Mouse (Mus musculus): Measurements from ENCODE around the gene Tmed9.

Gene Tmed9

GRCm38 (mm10) chr13:55573432-55573831 is at the start of gene Tmed9:
TSS of gene Tmed9 (plus strand) at chr13:55573732.
- DNase-seq = no peak

GRCm38 (mm10) chr13:55523951-55524600 is 49.5 kb upstream of the Tmed9 start:
- DNase-seq = no peak

- DNase-seq = no peak
Measured at GRCm38 (mm10) chr13:55525733-55526553, 47.6 kb upstream of the Tmed9 start.

DNA sequence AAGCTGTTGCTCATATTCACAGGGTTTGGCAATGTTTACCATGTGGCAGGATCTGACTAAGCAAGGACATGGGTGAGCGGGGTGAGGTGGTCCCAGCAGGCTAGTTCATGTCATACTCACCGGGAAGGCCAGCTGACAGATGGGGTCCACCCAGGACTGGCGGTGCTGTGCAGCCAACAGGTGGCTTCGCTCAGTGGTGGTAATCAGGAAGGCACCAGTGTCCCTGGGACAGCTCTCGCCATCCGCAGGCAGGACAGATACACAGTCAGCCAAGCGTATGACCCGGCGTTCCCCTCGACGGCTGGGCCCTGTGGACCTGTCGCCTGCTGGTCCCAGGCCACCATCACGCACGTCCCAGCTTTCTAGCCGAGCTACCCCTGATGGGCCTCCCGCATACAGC is 46.3 kb upstream of the Tmed9 start:
- DNase-seq = no peak

DNA sequence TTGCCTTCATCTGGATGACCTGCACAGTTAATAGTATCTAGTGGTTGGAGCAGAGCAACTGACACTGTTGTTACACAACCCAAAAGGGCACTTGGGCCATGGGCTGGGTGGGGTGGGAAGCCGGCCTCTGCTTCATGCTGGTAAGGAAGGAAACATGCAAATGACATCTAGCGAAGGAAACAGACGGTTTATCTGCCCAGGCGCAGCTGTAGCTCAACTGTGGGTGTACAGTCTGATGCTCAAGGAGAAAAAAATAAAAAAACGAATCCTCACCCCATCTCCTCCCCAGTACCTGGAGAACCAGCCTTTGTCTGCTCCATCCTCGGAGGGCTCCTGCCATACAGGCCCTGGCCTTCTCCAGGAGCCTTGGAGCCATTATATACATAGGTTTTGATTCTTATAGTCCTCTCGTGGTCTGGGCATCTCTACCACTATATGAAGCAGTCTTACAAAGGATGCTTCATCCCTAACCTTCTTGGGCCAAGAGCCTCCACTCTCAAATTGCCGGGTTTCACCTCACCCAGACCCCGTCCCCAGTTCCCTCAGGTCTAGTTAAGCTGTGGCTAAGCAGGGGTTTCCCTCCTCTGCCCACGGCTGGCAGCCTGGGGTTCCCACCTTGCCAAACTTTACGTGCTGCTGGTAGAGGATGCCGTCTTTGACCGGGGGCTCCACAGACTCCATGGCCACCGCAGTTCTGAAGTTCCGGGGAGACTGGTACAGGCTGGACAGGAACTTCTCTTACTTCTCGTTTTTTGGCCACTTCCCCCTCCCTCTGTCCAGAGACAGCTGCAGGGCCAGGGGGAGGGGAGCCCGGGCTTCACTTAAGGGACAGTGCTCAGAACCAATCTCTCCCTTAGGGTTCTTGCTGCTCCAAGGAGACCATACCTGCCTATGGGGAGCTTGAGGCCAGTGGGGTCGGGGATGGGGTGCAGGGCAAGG is 45.4 kb upstream of the Tmed9 start:
- DNase-seq = no peak

DNA sequence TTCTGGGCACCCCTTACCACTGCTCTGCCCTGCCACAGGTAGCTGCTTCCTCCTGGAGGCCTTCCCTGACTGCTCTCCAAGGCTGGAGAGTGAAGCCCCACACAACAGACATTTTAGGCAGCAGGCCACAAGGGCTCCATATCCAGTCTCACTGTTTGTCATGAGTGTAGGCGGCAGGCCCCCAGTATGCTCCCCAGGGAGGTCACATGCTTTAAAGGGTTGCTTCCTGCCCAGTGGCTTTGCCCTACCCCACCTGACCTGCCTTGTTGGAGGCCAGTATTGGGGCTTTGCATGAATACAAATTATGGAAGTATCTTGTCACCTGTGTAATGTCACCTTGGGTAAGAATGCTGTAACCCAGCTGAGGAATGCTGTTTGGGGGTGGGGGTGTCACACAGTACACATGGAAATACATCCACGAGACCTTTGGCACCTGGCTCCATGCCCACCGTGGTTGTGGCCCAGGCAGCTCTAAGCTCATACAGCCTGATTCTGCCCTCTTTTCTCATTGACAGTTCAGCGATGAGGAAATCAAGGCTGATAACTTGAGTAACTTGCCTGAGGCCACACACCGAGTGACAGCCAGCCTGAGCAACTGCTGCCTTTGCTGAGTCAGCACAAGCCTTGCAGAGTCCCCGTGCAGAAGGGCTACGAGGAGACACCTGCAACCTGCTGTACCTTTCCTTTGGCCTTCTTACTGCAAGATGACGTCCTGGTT is 44.2 kb upstream of the Tmed9 start, which contains the start of gene Dok3:
TSS of gene Dok3 (minus strand) at position 99 of the 718 bp plus-strand sequence.
- no peak for DNase-seq

DNA sequence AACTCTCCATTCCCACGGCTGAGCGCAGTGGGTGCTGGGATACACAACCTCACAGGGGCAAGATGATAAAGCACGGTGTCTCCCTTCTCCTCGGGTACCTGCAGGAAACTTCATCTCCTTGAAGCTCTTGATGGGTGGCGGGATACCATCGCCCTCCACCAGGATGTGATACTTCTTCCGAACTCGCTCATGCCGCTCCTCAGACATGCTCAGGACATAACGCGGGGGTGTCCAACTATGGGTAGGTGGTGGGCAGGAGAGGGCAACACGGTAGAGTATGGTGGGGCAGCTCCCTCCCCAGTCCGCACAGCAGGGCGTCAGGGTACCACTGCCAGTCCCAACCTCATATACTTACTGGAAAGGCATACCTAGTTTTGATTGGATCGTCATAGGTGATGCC is 38.3 kb upstream of the Tmed9 start:
- DNase-seq = no peak

DNA sequence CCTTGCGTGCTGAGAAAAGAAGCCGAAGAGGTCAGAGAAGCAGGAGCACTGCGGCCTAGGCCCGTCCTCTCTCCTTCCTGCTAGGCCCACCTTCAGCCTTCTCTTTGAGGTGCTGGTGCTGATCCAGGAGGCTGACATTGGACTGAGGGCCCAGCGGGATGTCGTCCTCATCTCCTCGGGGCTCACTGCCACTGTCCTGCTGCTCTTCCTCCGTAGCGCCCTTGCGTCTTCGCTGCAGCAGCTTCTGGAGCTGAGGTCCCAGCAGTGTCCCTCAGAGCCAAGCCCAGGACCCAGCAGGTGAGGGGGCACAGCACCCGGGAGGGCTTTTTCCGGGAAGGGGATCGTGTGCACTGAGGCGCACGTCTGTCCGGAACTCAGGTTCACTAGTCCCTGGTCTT is 37.7 kb upstream of the Tmed9 start:
- no peak for DNase-seq

DNA sequence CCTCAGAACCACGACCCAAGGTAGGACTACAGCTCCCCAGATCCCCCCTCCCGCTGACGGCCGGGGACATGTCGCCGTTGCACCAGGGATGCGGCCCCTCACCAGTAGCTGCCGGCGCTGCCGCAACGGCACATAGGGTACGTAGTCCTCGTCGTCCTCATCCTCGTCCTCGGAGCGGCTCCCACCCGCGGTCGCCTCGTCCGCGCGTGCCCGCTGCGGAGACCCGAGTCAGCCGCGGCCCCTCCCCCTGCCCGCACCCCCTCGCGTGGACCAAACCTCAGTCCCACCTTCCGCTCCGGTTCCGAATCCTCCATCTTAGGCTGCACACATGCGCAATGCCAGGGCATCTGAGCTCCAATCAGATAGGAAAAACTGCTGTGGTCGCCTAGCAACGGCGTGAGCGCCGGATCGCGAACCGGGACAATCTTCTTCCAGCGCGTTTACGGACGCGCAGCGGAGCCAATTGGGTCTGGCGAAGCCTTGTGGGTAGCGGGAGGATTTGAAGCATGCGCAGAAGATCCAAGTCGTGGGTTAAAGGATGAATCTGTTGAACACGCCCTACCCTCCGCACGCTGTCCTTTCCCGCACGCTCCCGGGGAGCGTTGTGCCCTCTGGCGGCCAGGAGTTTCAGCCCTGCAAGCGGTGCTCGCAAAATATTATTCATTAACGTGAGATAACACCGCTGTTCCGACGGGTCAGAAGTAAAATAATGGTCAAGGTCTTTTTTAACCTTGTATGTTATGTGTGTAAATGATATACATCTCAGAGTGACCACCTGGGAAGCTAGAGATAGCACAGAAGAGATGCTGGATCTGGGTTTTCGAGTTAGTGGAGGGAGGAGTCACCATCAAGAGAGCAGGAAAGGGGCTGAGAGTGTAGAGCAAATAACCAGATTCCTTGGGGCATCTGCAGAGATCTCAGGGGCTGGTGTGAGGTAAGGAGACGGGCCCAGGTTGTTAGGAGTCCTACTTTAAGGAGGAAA is 37.0 kb upstream of the Tmed9 start, which contains the start of gene Ddx41:
TSS of gene Ddx41 (minus strand) at position 465 of the 982 bp plus-strand sequence.
- peak; percentile 97 for DNase-seq

DNA sequence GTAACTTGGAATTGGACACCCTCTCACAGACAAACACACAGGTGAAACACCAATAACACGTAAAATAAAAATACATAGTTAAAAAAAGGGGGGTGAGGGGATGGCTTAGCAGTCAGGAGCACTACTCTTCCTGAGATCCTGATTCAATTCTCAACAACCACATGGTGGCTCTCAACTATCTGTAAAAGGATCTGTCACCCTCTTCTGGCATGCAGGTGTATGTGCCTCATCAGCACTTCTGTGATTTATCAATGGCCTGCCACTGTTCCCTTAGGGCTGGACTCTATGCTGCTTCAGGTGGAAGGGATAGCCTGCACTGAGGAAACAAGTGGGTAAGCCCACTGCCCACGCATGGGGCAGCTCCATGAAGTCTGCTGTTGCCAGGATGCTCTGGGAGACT is 32.6 kb upstream of the Tmed9 start:
- peak; percentile 25 for DNase-seq

DNA sequence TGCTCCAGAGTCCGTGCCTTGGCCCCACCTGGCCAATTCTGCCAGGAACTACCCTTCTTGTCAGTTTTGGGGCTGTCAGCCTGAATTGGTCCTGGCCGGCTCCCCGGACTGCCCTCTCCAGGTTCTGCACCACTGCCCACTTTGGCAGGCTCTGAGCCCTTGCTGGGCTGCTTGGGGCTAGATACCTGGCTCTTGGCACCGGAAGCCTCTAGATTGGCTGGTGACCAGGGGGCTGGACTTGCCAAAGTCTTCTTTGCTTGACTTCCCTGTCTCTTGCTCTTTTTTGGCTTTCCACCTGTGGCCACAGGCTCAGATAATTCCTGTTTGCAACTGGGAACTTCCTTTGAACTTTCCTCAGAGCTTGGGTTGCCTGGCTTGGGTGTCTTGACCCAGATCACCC is 30.6 kb upstream of the Tmed9 start:
- DNase-seq = no peak

DNA sequence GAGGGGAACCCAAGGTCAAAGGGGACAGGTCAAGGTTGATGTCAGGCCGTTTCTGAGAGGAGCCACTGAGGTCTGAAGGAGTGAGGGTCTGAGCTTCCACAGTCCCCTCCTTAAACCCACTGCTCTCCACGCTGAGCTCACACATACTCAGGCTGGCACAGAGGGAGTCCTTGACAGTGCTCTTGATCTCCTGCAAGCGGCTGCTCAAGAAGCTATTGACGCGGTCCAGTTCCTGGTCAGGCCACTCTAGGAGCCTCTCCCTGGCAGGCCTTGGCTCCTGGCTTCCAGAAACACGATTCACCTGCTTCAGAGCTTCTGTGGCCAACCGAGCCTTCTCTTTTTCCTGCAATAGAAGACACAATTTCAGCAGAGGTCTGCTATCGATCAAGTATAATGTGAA is 30.1 kb upstream of the Tmed9 start:
- no peak for DNase-seq

GRCm38 (mm10) chr13:55544792-55545191 is 28.7 kb upstream of the Tmed9 start:
- DNase-seq = no peak

DNA sequence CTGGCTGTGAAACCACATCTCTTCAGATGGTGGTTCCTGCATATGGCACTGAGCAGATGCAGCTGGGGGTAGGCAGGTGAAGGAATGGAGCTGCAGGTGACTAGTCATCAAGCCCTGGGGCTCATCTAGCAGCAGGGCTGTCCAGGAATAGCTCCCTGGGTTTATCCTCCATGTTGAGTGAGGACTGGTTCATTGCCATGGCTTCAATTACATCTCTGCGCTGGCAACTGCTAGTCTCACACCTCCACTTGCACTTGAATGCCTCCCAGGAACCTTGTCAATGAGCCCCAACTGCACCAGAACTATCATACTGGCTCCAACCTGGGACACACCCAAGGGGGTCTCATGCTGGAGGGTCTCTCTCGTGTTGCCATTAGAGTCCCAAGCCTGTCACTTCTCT is 25.6 kb upstream of the Tmed9 start:
- DNase-seq = no peak

- DNase-seq = no peak
Measured at GRCm38 (mm10) chr13:55548426-55548825, 25.1 kb upstream of the Tmed9 start.

DNA sequence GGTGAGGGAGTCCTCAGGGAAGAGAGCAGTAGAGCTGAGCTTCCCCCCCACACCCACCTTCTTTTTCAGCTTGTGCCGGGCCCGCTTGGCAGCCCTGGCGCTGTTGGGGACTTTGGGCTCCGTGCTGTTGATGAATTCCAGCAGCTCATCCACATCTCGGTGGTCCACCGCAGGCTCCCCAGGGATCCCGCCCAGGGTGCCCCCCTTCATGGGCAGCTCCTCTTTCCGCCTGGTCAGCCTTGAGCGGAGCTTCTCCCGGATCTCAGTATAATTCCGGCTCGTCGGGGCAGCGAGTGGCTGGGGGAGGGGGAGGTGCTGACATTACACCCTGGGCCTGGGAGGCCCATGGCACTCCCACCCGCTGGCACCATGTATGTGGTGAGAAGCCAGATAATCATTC is 24.5 kb upstream of the Tmed9 start:
- no peak for DNase-seq

- no peak for DNase-seq
Measured at GRCm38 (mm10) chr13:55555921-55556320, 17.6 kb upstream of the Tmed9 start.

- DNase-seq = no peak
Measured at GRCm38 (mm10) chr13:55557499-55557898, 16.0 kb upstream of the Tmed9 start.

DNA sequence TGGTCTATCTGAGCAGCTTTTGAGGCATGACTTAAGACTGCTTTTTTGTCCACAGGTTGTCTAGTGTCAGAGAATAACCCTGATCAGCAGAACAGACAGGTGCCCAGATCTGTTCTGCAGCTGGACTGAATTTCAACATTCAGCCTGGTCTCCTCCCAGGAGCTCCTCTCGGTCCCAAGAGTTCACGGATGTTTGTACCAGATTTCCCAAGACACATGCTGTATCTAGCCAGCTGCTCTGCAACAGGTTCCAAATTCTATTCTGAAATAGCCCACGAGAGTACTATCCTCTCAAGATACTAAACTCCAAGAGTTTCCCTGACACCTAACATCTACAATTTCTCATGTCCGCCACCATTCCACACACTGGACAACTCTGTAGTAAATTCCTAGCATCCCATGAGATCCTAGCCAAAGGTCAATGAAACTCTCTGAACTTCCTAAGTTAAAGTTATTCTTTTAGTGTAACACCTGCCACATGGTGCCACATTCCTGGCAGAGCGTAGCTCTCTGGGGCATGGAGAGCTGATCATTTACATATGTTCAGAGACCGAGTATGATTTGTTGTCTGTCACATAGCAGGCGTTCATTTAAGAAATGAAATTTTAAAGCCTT is 10.2 kb upstream of the Tmed9 start:
- no peak for DNase-seq

- no peak for DNase-seq
Measured at GRCm38 (mm10) chr13:55567001-55567400, 6.5 kb upstream of the Tmed9 start.

- DNase-seq = no peak
Measured at GRCm38 (mm10) chr13:55567949-55568348, 5.6 kb upstream of the Tmed9 start.

All from right cerebral cortex, postnatal 4 days (tissue).